Mouse (Mus musculus) forebrain, embryonic 12.5 days (tissue): ENCODE results near the gene Gm20911. TPM values are rescaled to one million over a fixed set of nuclear protein-coding genes. Genes with fewer than 3 reads are reported as not detected.
"Not testable (repeated sequence)": the region's sequence is repeated elsewhere in the genome, so short reads cannot be mapped to it uniquely, and the experiment has no call there.

Experiments used
- ATAC-seq: fragments of 200-750 bp; cut with Nextera tagmentation; 2 replicates; pipeline ENCODE4 v1.8.0; 2017; ENCODE audit warnings: moderate TSS enrichment; ENCODE audit not compliant: low FRiP score
- H3K27ac ChIP-seq: fragments of 300-500 bp; sonication (generic); 2 replicates; pipeline ENCODE4 v1.5.1; 2016; ENCODE audit warnings: mild to moderate bottlenecking
- H3K27me3 ChIP-seq: fragments of 300-500 bp; sonication (generic); 2 replicates; pipeline ENCODE4 v1.6.1; 2016; ENCODE audit warnings: mild to moderate bottlenecking
- H3K36me3 ChIP-seq: fragments of 300-500 bp; sonication (generic); replicated peaks from 2 replicates; pipeline ENCODE4 v1.6.1; 2016; ENCODE audit warnings: mild to moderate bottlenecking
- H3K4me1 ChIP-seq: fragments of 300-500 bp; sonication (generic); 2 replicates; pipeline ENCODE4 v1.6.1; 2016
- H3K4me2 ChIP-seq: fragments of 300-500 bp; sonication (generic); 2 replicates; pipeline ENCODE4 v1.6.1; 2016; ENCODE audit warnings: mild to moderate bottlenecking, moderate library complexity
- H3K4me3 ChIP-seq: fragments of 300-500 bp; sonication (generic); replicated peaks from 2 replicates; pipeline ENCODE4 v1.5.1; 2016; ENCODE audit warnings: mild to moderate bottlenecking
- H3K9ac ChIP-seq: fragments of 300-500 bp; sonication (generic); 2 replicates; pipeline ENCODE4 v1.6.1; 2016; ENCODE audit warnings: mild to moderate bottlenecking
- H3K9me3 ChIP-seq: fragments of 300-500 bp; sonication (generic); 2 replicates; pipeline ENCODE4 v1.6.1; 2016
- WGBS: fragments of 180-500 bp; shearing (Covaris S2); methylation state at CpG from one replicate; pipeline ENCODE4 v1.1.7; 2016; 5-methylcytosine and 5-hydroxymethylcytosine counted together
- polyA plus RNA-seq: library from polyadenylated mRNA; unstranded; fragments of >200 nt; fragmentation: Nextera tagmentation; extraction: Ambion mirVana; gene quantifications from 2 replicates; pipeline ENCODE4 v1.2.1, GENCODE M21; 2016

Gene Gm20911
- not detected in 2 replicates for polyA plus RNA-seq

GRCm38 (mm10) chrY:81457707-81458106, at the start of gene Gm20911:
TSS of gene Gm20911 (plus strand) at chrY:81458007.
- ATAC-seq, H3K4me2 ChIP-seq, H3K4me3 ChIP-seq, H3K9ac ChIP-seq, H3K36me3 ChIP-seq, H3K9me3 ChIP-seq, H3K4me1 ChIP-seq, H3K27me3 ChIP-seq, H3K27ac ChIP-seq: not testable (repeated sequence)
- WGBS = no CpG with 5 or more reads among the region's 6 CpGs
